Mouse (Mus musculus): ENCODE data around the gene Cideb. TPM values are rescaled to one million over a fixed set of nuclear protein-coding genes. Genes with fewer than 3 reads are reported as not detected.
A peak's percentile ranks its signal among the peaks of the same experiment; 100 is the strongest.

Cideb gene
- polyA plus RNA-seq (2015; fragmentation: Nextera tagmentation; extraction: Ambion mirVana), result 0.35 and 0.93 TPM in 2 replicates

GRCm38 (mm10) chr14:55758363-55758784 lies at the start of gene Cideb:
Gene Cideb (minus strand): TSS chr14:55758458.
- H3K9ac ChIP-seq (replicated peaks), result no peak within 1 kb of the TSS; the same call in 1 of the 2 replicates
- H3K4me2 ChIP-seq, result peak within 1 kb of the TSS; percentile 25
- no peak within 1 kb of the TSS for H3K27ac ChIP-seq (replicated peaks)
- H3K4me1 ChIP-seq, result peaks cover 17% of the 10 kb centered on the region
- no peak within 1 kb of the TSS for H3K4me3 ChIP-seq (replicated peaks)
- ATAC-seq (ENCODE audit: low FRiP score), result no peak
- no peaks in the 10 kb centered on the region for H3K9me3 ChIP-seq (replicated peaks)
- H3K27me3 ChIP-seq (replicated peaks), result peaks cover 15% of the 10 kb centered on the region
- peaks cover 32% of the 10 kb centered on the region for H3K36me3 ChIP-seq
- WGBS, result 19% methylated on average over 8 of the region's 8 CpGs

GRCm38 (mm10) chr14:55795380-55796163 lies 37.3 kb upstream of the Cideb start:
- Histone ChIP-seq H3K36me3 (no peaks in the 10 kb centered on the region), H3K4me2 (no peak overlapping the region), H3K27me3 (replicated peaks) (peaks cover 3% of the 10 kb centered on the region; the same call in 1 of the 2 replicates), H3K27ac (replicated peaks) (no peak overlapping the region), H3K9me3 (replicated peaks) (no peaks in the 10 kb centered on the region), H3K9ac (replicated peaks) (no peak overlapping the region), H3K4me3 (replicated peaks) (no peak overlapping the region), H3K4me1 (no peaks in the 10 kb centered on the region)
- 90% methylated on average over 15 of the region's 15 CpGs for WGBS
- ATAC-seq (ENCODE audit: low FRiP score), result no peak

- Histone ChIP-seq H3K4me2 (no peak overlapping the region), H3K36me3 (no peaks in the 10 kb centered on the region), H3K27me3 (replicated peaks) (peaks cover 19% of the 10 kb centered on the region), H3K4me3 (replicated peaks) (no peak overlapping the region), H3K4me1 (no peaks in the 10 kb centered on the region), H3K27ac (replicated peaks) (no peak overlapping the region), H3K9ac (replicated peaks) (no peak overlapping the region), H3K9me3 (replicated peaks) (no peaks in the 10 kb centered on the region)
- ATAC-seq (ENCODE audit: low FRiP score), result no peak
- 63% methylated on average over 2 of the region's 2 CpGs for WGBS
These were observed 35.7 kb upstream of the Cideb start for GRCm38 (mm10) chr14:55793946-55794345.

GRCm38 (mm10) chr14:55793461-55793860 lies 35.2 kb upstream of the Cideb start:
- Histone ChIP-seq H3K9ac (replicated peaks) (no peak overlapping the region), H3K4me1 (peaks cover 3% of the 10 kb centered on the region), H3K4me2 (no peak overlapping the region), H3K27me3 (replicated peaks) (peaks cover 23% of the 10 kb centered on the region), H3K4me3 (replicated peaks) (no peak overlapping the region), H3K36me3 (no peaks in the 10 kb centered on the region), H3K27ac (replicated peaks) (no peak overlapping the region), H3K9me3 (replicated peaks) (no peaks in the 10 kb centered on the region)
- whole genome bisulfite sequencing, result 76% methylated on average over 2 of the region's 2 CpGs
- no peak for ATAC-seq (ENCODE audit: low FRiP score)

GRCm38 (mm10) chr14:55788256-55789050 lies 30.2 kb upstream of the Cideb start, which contains the start of gene Ripk3:
Gene Ripk3 (minus strand): TSS chr14:55788865.
- H3K27me3 ChIP-seq (replicated peaks), result peaks cover 66% of the 10 kb centered on the region
- H3K9me3 ChIP-seq (replicated peaks), result no peaks in the 10 kb centered on the region
- no peaks in the 10 kb centered on the region for H3K36me3 ChIP-seq
- no peak within 1 kb of the TSS for H3K9ac ChIP-seq (replicated peaks)
- WGBS, result 5% methylated on average over 40 of the region's 40 CpGs
- peak within 1 kb of the TSS; percentile 54 for H3K4me2 ChIP-seq
- peaks cover 18% of the 10 kb centered on the region for H3K4me1 ChIP-seq
- peak within 1 kb of the TSS; percentile 22 for H3K4me3 ChIP-seq (replicated peaks)
- no peak within 1 kb of the TSS for H3K27ac ChIP-seq (replicated peaks)
- no peak for ATAC-seq (ENCODE audit: low FRiP score)

GRCm38 (mm10) chr14:55787731-55788130 lies 29.5 kb upstream of the Cideb start:
- no peak for ATAC-seq (ENCODE audit: low FRiP score)

GRCm38 (mm10) chr14:55785195-55785594 lies 26.9 kb upstream of the Cideb start:
- Histone ChIP-seq H3K4me1 (peaks cover 30% of the 10 kb centered on the region), H3K4me3 (replicated peaks) (no peak overlapping the region), H3K27me3 (replicated peaks) (peaks cover 90% of the 10 kb centered on the region), H3K9ac (replicated peaks) (no peak overlapping the region), H3K9me3 (replicated peaks) (no peaks in the 10 kb centered on the region), H3K4me2 (no peak overlapping the region), H3K27ac (replicated peaks) (no peak overlapping the region), H3K36me3 (no peaks in the 10 kb centered on the region)
- no peak for ATAC-seq (ENCODE audit: low FRiP score)
- WGBS, result 35% methylated on average over 6 of the region's 6 CpGs

More at GRCm38 (mm10) chr14:55787731-55788130, 29.5 kb upstream of the Cideb start:
- no peaks in the 10 kb centered on the region for H3K9me3 ChIP-seq (replicated peaks)
- peaks cover 21% of the 10 kb centered on the region for H3K4me1 ChIP-seq
- H3K27me3 ChIP-seq (replicated peaks), result peaks cover 73% of the 10 kb centered on the region
- no peaks in the 10 kb centered on the region for H3K36me3 ChIP-seq
- H3K4me2 ChIP-seq, result peak overlapping the region; percentile 54
- H3K27ac ChIP-seq (replicated peaks), result no peak overlapping the region
- 30% methylated on average over 11 of the region's 11 CpGs for WGBS
- H3K9ac ChIP-seq (replicated peaks), result no peak overlapping the region
- H3K4me3 ChIP-seq (replicated peaks), result peak overlapping the region; percentile 22; the same call in 1 of the 2 replicates

- H3K4me3 ChIP-seq (replicated peaks), result peak within 1 kb of the TSS; percentile 32
- peak within 1 kb of the TSS; percentile 53 for H3K4me2 ChIP-seq
- peak within 1 kb of the TSS; percentile 28; the same call in 1 of the 2 replicates for H3K9ac ChIP-seq (replicated peaks)
- ATAC-seq (ENCODE audit: low FRiP score), result no peak
- H3K27ac ChIP-seq (replicated peaks), result peak within 1 kb of the TSS; percentile 46; the same call in 1 of the 2 replicates
- H3K36me3 ChIP-seq, result no peaks in the 10 kb centered on the region
- H3K9me3 ChIP-seq (replicated peaks), result no peaks in the 10 kb centered on the region
- WGBS, result 7% methylated on average over 13 of the region's 13 CpGs
- H3K4me1 ChIP-seq, result peaks cover 30% of the 10 kb centered on the region
- H3K27me3 ChIP-seq (replicated peaks), result peaks cover 79% of the 10 kb centered on the region
These were observed 25.6 kb upstream of the Cideb start, which contains the start of gene Adcy4 for GRCm38 (mm10) chr14:55783958-55784235. Gene Adcy4 (minus strand): TSS chr14:55784095.

- H3K4me2 ChIP-seq, result peak overlapping the region; percentile 53
- WGBS, result 2% methylated on average over 31 of the region's 31 CpGs
- H3K9me3 ChIP-seq (replicated peaks), result no peaks in the 10 kb centered on the region
- H3K36me3 ChIP-seq, result no peaks in the 10 kb centered on the region
- ATAC-seq (ENCODE audit: low FRiP score), result no peak
- peaks cover 75% of the 10 kb centered on the region for H3K27me3 ChIP-seq (replicated peaks)
- H3K9ac ChIP-seq (replicated peaks), result peak overlapping the region; percentile 28; the same call in 1 of the 2 replicates
- peak overlapping the region; percentile 32 for H3K4me3 ChIP-seq (replicated peaks)
- peak overlapping the region; percentile 46; the same call in 1 of the 2 replicates for H3K27ac ChIP-seq (replicated peaks)
- H3K4me1 ChIP-seq, result peaks cover 26% of the 10 kb centered on the region
These were observed 25.1 kb upstream of the Cideb start for GRCm38 (mm10) chr14:55783171-55783957.

GRCm38 (mm10) chr14:55782361-55782960 lies 24.2 kb upstream of the Cideb start:
- no peak for ATAC-seq (ENCODE audit: low FRiP score)
- Histone ChIP-seq H3K36me3 (no peaks in the 10 kb centered on the region), H3K27me3 (replicated peaks) (peaks cover 68% of the 10 kb centered on the region), H3K4me1 (peaks cover 19% of the 10 kb centered on the region), H3K4me3 (replicated peaks) (peak overlapping the region; percentile 32; the same call in 1 of the 2 replicates), H3K9ac (replicated peaks) (no peak overlapping the region), H3K9me3 (replicated peaks) (no peaks in the 10 kb centered on the region), H3K4me2 (peak overlapping the region; percentile 53), H3K27ac (replicated peaks) (no peak overlapping the region)
- 51% methylated on average over 9 of the region's 9 CpGs for WGBS

GRCm38 (mm10) chr14:55781310-55781709 lies 23.1 kb upstream of the Cideb start:
- Histone ChIP-seq H3K9ac (replicated peaks) (0 out of 2 replicates have a peak overlapping the region, but pooled peaks have one; percentile 28), H3K9me3 (replicated peaks) (no peaks in the 10 kb centered on the region), H3K27me3 (replicated peaks) (peaks cover 58% of the 10 kb centered on the region), H3K4me3 (replicated peaks) (peak overlapping the region; percentile 26), H3K36me3 (no peaks in the 10 kb centered on the region), H3K27ac (replicated peaks) (no peak overlapping the region), H3K4me2 (peak overlapping the region; percentile 44), H3K4me1 (peaks cover 19% of the 10 kb centered on the region)
- WGBS, result 17% methylated on average over 14 of the region's 14 CpGs
- peak; percentile 76 for ATAC-seq (ENCODE audit: low FRiP score)
